Mouse (Mus musculus) lung, postnatal 4 days (tissue): ENCODE data around the gene Unc13a.

Experiments used
- DNase-seq, 2 experiments: peaks; one replicate each; pipeline ENCODE4 v3.0.0; 2021

Gene Unc13a

GRCm38 (mm10) chr8:71686143-71686734, 14.7 kb upstream of the Unc13a start:
- DNase-seq = peak in 1 of 2 experiments; percentile 40

GRCm38 (mm10) chr8:71685573-71685972, 14.0 kb upstream of the Unc13a start:
- peak in 1 of 2 experiments; percentile 28 for DNase-seq

DNA sequence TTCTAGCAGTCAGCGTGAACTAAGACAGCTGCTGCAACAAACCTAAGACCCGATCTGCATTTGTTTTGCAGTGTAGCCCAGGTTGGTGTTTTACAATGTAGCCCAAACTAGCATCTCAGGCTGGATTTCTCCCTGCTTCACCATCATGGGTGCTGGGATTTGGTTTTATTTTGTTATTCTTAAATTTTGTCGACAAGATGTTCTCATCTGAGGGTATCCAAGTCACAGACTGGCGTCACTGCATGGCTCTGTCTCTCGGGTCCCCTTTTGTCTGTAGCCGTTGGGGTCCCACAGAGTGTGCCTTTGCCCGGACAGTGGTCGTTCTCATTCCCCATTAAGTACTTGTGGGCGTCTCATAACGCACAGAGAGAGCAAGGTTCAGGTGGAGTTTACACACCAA, 13.1 kb upstream of the Unc13a start:
- DNase-seq = no peak

DNA sequence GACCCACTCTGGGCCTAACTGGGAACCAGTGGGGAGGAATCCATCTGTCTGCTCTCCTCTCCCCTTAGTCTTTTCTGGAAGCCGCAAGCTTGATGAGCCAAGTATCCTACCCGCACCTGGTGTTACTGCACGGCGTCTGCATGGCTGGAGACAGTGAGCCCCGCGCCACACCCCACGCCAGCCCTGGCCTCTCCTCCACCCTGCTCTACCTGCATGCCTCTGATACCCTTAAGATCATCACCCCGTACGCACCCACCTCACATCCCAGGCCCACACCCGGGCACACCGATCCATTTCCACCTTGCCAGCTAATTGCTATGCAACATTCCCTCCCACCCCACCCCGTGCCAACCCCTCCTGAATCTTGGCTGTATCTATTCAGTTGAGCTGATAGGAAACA, 11.3 kb upstream of the Unc13a start:
- DNase-seq = no peak

DNA sequence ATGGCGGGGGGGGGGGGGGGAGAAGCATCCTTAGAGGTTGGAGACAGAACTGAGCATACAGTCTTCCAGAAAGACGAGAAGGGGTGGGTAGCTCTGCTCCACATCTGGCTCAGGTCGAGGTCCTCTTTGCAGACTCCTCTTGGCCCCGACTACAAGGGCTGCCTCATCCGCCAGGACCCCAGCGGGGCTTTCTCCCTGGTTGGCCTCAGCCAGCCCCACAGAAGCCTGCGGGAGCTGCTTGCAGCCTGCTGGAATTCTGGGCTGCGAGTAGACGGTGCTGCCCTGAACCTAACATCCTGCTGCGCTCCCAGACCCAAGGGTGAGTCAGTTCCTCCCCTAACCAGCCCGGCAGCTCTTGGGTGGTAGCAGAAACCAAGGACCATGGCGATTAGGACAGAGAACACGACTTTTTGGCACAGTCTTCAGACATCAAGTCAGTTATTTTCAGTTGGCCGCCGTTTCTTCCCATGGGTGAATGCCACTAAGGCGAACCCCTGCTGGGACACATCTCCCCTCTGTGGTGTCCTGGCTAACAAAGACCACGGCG, 9.9 kb upstream of the Unc13a start:
- peak in 1 of 2 experiments; percentile 24 for DNase-seq

GRCm38 (mm10) chr8:71680471-71680870, 8.9 kb upstream of the Unc13a start:
- DNase-seq = peak in 1 of 2 experiments; percentile 56

- DNase-seq = peak in 1 of 2 experiments; percentile 55
Measured at GRCm38 (mm10) chr8:71679550-71680168, 8.1 kb upstream of the Unc13a start.

DNA sequence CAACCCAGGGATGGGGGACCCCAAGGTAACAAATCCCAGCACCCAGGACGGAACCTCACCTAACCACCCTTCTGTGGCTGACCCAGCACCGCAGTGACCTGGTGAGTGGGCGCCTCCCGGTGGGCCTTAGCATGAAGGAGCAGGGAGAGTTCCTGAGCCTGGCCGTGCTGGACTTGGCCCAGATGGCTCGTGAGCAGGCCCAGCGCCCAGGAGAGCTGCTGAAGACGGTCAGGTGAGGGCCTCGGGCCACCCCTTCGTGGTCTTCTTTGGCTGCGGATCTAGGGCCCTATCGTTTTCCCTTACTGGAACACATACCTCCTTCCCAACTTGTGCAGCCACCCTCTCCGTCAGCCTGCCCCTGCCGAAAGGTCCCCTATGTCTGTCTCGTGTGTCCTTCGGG, 7.6 kb upstream of the Unc13a start:
- DNase-seq = peak in 1 of 2 experiments; percentile 24

DNA sequence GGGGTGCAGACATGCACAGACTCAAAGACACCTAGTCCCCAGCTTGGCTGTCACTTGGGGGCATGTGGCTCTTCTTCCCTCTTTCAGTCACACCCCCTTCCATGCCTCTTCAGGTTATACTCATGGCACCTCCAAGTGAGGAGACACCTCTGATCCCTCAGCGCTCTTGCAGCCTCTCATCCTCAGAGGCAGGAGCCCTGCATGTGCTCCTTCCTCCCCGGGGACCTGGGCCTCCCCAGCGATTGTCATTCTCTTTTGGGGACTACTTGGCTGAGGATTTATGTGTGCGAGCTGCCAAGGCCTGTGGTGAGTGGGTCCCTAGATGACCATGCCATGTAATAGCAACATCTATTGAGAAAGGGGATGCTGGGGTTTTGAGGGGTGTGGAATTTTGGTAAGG, 6.7 kb upstream of the Unc13a start:
- DNase-seq = no peak

DNA sequence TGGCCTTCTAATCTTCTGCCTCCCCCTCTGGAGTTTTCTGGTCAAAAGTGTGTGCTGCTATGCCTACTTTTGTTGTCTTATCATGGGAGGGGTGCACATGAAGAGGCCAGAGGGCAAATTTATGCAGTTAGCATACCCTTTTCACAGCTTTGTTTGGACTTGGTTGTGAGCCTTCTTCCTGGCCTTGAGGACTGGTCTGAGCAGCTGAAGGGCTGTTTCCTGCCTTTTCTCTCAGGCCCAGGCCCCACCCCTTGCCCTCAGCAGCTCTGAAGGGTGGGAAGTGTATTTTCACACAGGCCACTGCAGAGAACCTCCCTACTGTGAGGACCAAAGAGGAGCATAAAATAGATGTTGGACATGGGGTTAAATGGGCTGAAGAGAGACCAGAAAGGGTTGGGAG, 6.0 kb upstream of the Unc13a start:
- DNase-seq = peak; percentile 49 to 59

GRCm38 (mm10) chr8:71676803-71677202, 5.2 kb upstream of the Unc13a start:
- no peak for DNase-seq

DNA sequence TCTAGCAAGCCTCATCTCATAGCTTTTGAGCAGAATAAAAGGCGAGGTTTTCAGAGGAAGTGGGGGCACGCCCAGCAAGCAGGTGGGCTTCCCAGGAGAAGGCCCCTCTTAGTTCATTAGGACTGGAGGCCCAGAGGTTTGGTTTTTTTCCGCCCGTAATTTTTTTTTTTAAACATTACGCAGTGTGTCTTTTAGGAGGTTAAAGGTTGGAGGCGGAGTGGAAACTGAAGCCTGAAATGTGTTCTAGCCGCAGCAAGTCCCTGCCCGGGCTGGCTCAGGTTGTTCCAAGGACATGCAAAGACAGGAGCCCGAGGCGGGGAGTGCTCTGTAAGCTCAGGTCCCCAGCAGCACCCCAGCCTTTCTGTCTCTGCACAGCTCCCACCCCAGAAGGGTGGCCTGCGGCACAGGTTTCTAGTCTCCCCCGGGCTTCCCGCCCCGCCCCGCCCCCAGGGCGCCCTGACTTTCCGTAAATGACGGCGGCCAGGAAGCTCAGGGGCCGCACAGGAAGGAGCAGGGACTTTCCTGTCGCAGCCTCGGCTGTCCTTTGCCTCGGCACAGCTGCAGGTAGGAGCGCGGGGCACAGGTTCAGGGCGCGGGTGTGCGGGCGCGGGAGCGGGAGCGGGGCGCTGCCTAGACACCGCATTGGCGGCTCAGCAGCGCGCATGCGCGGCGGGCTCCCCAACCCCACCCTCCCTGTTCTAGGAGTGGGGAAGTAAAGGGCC, 4.6 kb upstream of the Unc13a start, which contains the start of gene Jak3:
Gene Jak3, plus strand, starts transcription at position 277 of the 722 bp plus-strand sequence.
- peak; percentile 68 to 72 for DNase-seq

DNA sequence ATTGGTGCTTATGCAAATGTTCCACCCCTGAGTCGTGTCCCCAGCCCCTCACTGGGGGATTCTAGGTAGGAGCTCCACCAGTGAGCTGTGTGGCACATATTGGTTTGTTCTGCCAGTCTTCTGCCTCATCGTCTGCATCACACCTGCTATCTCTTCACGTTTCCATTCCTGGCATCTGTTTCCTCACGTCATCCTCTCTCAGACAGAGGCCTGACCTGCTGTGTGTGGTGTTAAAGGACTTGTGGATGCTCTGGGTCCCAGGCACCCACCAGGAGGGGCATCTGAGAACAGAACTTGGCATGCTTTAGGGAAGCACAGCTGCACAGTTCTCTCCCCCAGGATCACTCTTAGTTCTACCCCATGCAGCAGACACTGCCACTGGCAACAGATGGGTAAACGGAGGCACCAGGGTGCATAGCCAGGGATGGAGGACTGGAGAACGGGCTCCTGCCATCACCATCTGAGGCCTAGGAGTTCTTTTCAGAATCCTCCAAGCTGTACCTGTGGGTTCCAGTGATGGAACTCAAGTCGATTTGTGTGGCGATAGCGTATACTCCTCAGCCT, 4.0 kb upstream of the Unc13a start:
- no peak for DNase-seq

- no peak for DNase-seq
Measured at GRCm38 (mm10) chr8:71674071-71674470, 2.5 kb upstream of the Unc13a start.

GRCm38 (mm10) chr8:71672168-71672735, 695 bp upstream of the Unc13a start:
- DNase-seq = no peak

DNA sequence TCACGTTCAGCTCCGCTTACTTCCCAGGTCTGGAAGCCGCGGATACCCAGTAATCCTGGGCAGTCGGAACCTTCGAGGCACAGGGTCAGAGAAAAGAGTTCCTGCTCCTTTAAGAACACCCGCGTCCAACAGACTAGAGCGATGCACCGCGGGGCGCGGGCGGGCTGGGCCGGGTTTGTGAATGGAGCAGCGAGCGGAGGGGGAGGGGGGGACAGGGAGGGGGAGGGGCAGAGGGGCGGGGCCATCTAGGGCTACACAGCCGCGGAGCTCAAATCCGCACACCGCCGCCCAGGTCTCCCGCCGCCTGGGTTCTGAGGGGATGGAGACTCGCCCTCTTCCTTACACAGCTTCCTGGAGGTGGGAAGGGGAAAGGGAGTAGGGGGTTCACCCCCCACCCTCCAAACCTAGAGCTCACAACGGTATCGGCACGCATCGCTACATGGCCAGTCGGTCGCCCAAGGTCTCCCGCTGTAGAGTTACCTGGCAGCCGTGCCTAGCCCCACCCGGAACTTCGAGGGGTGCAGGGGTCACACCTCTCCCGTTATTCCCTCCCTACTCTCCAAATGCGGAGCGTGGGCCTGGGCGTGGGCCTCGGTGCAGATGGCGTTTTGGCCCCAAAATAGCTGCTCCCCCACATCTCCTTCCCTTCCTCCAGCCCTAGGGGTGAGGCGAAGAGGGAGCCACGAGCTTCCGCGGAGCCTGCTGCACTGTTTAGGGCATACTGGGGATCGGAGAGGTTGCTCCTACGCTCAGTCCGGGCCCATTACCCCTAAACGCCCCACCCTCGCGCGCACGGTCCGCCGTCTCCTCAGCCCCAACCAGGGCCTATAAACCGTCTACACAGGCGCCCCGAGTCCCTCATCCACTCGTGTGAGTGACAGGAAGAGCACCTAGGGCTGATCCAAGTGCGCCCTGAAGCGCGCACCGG, 672 bp downstream of the Unc13a start:
- DNase-seq = no peak

DNA sequence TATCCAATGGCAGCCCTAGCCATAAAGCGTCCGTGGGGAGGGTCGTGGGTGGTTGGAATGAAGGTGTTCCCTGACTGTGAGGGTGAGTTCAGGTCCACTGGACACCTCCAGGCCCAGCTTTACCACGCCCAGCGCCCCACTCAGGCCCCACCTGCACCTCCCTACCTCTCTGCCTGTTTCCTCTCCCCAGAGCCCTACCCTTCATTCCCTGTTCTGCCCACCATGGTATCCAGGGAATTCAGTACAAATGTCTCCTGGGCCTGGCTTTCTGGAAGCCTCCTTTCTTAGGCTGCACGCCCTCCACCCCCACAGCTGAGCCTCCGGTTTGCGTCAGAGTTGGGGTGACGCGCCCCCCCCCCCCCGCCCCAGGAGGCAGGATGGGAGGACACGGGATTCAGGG, 1.4 kb downstream of the Unc13a start:
- no peak for DNase-seq

- peak; percentile 55 to 61 for DNase-seq
Measured at GRCm38 (mm10) chr8:71668220-71668975, 3.2 kb downstream of the Unc13a start.

DNA sequence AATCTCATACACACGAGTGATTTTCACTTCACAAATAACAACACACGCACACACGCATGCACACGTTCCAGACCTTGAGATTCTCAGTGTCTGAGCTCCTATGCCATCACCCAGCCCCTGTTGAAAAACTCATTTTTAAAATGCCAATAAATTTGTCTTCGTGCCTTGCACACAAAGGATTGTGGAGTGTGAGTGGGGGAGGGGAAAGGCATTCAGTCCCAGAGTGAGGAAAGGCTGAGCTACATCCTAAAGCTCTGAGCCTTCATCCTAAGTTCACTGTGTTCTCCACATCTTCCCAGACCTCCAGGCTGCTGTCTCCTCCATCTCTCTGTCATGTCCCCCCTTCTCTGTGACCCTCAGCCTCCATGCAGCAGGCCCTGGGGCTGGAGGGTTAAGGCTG, 4.3 kb downstream of the Unc13a start:
- DNase-seq = no peak

GRCm38 (mm10) chr8:71666855-71667254, 4.7 kb downstream of the Unc13a start:
- DNase-seq = no peak
